Mouse (Mus musculus) MEL (cell line): Measurements from ENCODE around the gene Pgls. TPM values are rescaled to one million over a fixed set of nuclear protein-coding genes. Genes with fewer than 3 reads are reported as not detected.

Experiments
- DNase-seq: peaks from one replicate; pipeline ENCODE4 v3.0.0; 2011; ENCODE audit warnings: low read depth, low spot score
- H3K27ac ChIP-seq: 2 replicates; pipeline ENCODE4 v1.5.1; 2012; ENCODE audit warnings: low read depth, mild to moderate bottlenecking, control low read depth, low read length, moderate library complexity; ENCODE audit not compliant: control insufficient read depth
- H3K27me3 ChIP-seq, 2 experiments: fragments of 150-350 bp in 1 of 2; sonication (generic) in 1 of 2; 2 replicates each; pipeline ENCODE4 v1.6.1; 2012; ENCODE audit warnings: low read length in 2 of 2, mild to moderate bottlenecking in 2 of 2, improper control_type of control experiment in 1 of 2, moderate library complexity in 1 of 2; ENCODE audit not compliant: insufficient read depth in 2 of 2, control insufficient read depth in 1 of 2
- H3K36me3 ChIP-seq, 2 experiments: 2 replicates each; pipeline ENCODE4 v1.6.1; 2012 to 2014; ENCODE audit warnings: low read length in 2 of 2, improper control_type of control experiment in 1 of 2, inconsistent platforms in 1 of 2, mild to moderate bottlenecking in 1 of 2; ENCODE audit not compliant: insufficient read depth in 2 of 2, control insufficient read depth in 1 of 2
- H3K4me1 ChIP-seq, 2 experiments: fragments of 150-350 bp in 1 of 2; sonication (generic) in 1 of 2; 2 replicates each; pipeline ENCODE4 v1.6.1; 2012; ENCODE audit warnings: low read length in 2 of 2, improper control_type of control experiment in 1 of 2, mild to moderate bottlenecking in 1 of 2; ENCODE audit not compliant: insufficient read depth in 2 of 2, control insufficient read depth in 1 of 2
- H3K4me3 ChIP-seq, 2 experiments: fragments of 150-350 bp in 1 of 2; sonication (generic) in 1 of 2; 2 replicates each; pipeline ENCODE4 v1.5.1; 2012; ENCODE audit warnings: low read depth in 2 of 2, low read length in 2 of 2, mild to moderate bottlenecking in 2 of 2, moderate library complexity in 2 of 2, control low read depth in 1 of 2, improper control_type of control experiment in 1 of 2; ENCODE audit not compliant: control insufficient read depth in 1 of 2, insufficient read depth in 1 of 2
- H3K79me2 ChIP-seq: 2 replicates; pipeline ENCODE4 v1.6.1; 2012; ENCODE audit warnings: mild to moderate bottlenecking, low read length, moderate library complexity; ENCODE audit not compliant: control insufficient read depth, poor library complexity, insufficient read depth
- H3K9ac ChIP-seq: 2 replicates; pipeline ENCODE4 v1.6.1; 2012; ENCODE audit warnings: low read depth, mild to moderate bottlenecking, control low read depth, low read length, moderate library complexity; ENCODE audit not compliant: control insufficient read depth, poor library complexity, severe bottlenecking
- H3K9me3 ChIP-seq: fragments of 150-350 bp; sonication (generic); replicated peaks from 2 replicates; pipeline ENCODE4 v1.6.1; 2012; ENCODE audit warnings: mild to moderate bottlenecking, low read length, improper control_type of control experiment, moderate library complexity; ENCODE audit not compliant: insufficient read depth
- BHLHE40 ChIP-seq: IDR thresholded peaks from 2 replicates; pipeline ENCODE4 v1.6.1; 2012; ENCODE audit warnings: low read depth, mild to moderate bottlenecking, inconsistent platforms, low read length, improper control_type of control experiment, borderline replicate concordance
- CHD1 ChIP-seq: IDR thresholded peaks from 2 replicates; pipeline ENCODE4 v1.6.1; 2012; ENCODE audit warnings: low read depth, mild to moderate bottlenecking, inconsistent platforms, low read length, improper control_type of control experiment
- CHD2 ChIP-seq: IDR thresholded peaks from 2 replicates; pipeline ENCODE4 v1.6.1; 2011; ENCODE audit warnings: low read length, improper control_type of control experiment
- CTCF ChIP-seq, 3 experiments: IDR thresholded peaks in 2 of 3; conservative IDR thresholded peaks in 1 of 3; 2 replicates each; pipeline ENCODE4 v1.5.1; 2011 to 2012; ENCODE audit warnings: low read length in 3 of 3, low read depth in 2 of 3, mild to moderate bottlenecking in 2 of 3, improper control_type of control experiment in 1 of 3, inconsistent platforms in 1 of 3, mixed read lengths in 1 of 3, moderate library complexity in 1 of 3; ENCODE audit not compliant: control insufficient read depth in 1 of 3, insufficient read depth in 1 of 3, poor library complexity in 1 of 3, severe bottlenecking in 1 of 3
- ELF1 ChIP-seq: IDR thresholded peaks from 2 replicates; pipeline ENCODE4 v1.6.1; 2014; ENCODE audit warnings: low read depth, mild to moderate bottlenecking, inconsistent platforms, low read length, improper control_type of control experiment, moderate library complexity
- ETS1 ChIP-seq: IDR thresholded peaks from 2 replicates; pipeline ENCODE4 v1.6.1; 2012; ENCODE audit warnings: low read depth, mild to moderate bottlenecking, inconsistent platforms, low read length, improper control_type of control experiment, moderate library complexity
- GABPA ChIP-seq: IDR thresholded peaks from 2 replicates; pipeline ENCODE4 v1.6.1; 2012; ENCODE audit warnings: low read depth, mild to moderate bottlenecking, inconsistent platforms, low read length, improper control_type of control experiment, moderate library complexity
- GATA1 ChIP-seq: IDR thresholded peaks from 2 replicates; pipeline ENCODE4 v1.6.1; 2011; ENCODE audit warnings: low read depth, low read length, improper control_type of control experiment
- HCFC1 ChIP-seq: IDR thresholded peaks from 2 replicates; pipeline ENCODE4 v1.6.1; 2012; ENCODE audit warnings: low read depth, mild to moderate bottlenecking, inconsistent platforms, low read length, improper control_type of control experiment, moderate library complexity
- JUND ChIP-seq: IDR thresholded peaks from 2 replicates; pipeline ENCODE4 v1.6.1; 2011; ENCODE audit warnings: low read depth, mild to moderate bottlenecking, improper control_type of control experiment, low read length
- KAT2A ChIP-seq: conservative IDR thresholded peaks from 2 replicates; pipeline ENCODE4 v1.6.1; 2012; ENCODE audit warnings: low read depth, low read length, improper control_type of control experiment, inconsistent platforms
- MAFK ChIP-seq: IDR thresholded peaks from 2 replicates; pipeline ENCODE4 v1.6.1; 2011; ENCODE audit warnings: low read depth, mild to moderate bottlenecking, low read length, improper control_type of control experiment, borderline replicate concordance
- MAX ChIP-seq: IDR thresholded peaks from 2 replicates; pipeline ENCODE4 v1.6.1; 2011; ENCODE audit warnings: low read length, improper control_type of control experiment
- MAZ ChIP-seq: IDR thresholded peaks from 2 replicates; pipeline ENCODE4 v1.6.1; 2012; ENCODE audit warnings: low read depth, mild to moderate bottlenecking, inconsistent platforms, low read length, improper control_type of control experiment
- MEF2A ChIP-seq: IDR thresholded peaks from 2 replicates; pipeline ENCODE4 v1.6.1; 2014; ENCODE audit warnings: low read depth, mild to moderate bottlenecking, inconsistent platforms, low read length, improper control_type of control experiment; ENCODE audit not compliant: poor library complexity, insufficient replicate concordance, severe bottlenecking; ENCODE audit errors: extremely low read depth
- MXI1 ChIP-seq: IDR thresholded peaks from 2 replicates; pipeline ENCODE4 v1.6.1; 2011; ENCODE audit warnings: mild to moderate bottlenecking, low read depth, low read length, improper control_type of control experiment
- MYB ChIP-seq: IDR thresholded peaks from 2 replicates; pipeline ENCODE4 v1.6.1; 2011; ENCODE audit warnings: mild to moderate bottlenecking, low read depth, low read length, improper control_type of control experiment
- MYC ChIP-seq: IDR thresholded peaks from 2 replicates; pipeline ENCODE4 v1.6.1; 2011; ENCODE audit warnings: low read depth, mild to moderate bottlenecking, low read length, improper control_type of control experiment, moderate library complexity
- NELFE ChIP-seq: IDR thresholded peaks from 2 replicates; pipeline ENCODE4 v1.6.1; 2011; ENCODE audit warnings: low read depth, low read length, improper control_type of control experiment
- NRF1 ChIP-seq: IDR thresholded peaks from 2 replicates; pipeline ENCODE4 v1.6.1; 2014; ENCODE audit warnings: low read depth, mild to moderate bottlenecking, inconsistent platforms, low read length, improper control_type of control experiment, moderate library complexity; ENCODE audit not compliant: poor library complexity, insufficient read depth, severe bottlenecking
- POLR2A ChIP-seq, 2 experiments: IDR thresholded peaks; 2 replicates each; pipeline ENCODE4 v1.6.1; 2011 to 2012; ENCODE audit warnings: low read length in 2 of 2, mild to moderate bottlenecking in 2 of 2, control low read depth in 1 of 2, improper control_type of control experiment in 1 of 2, low read depth in 1 of 2, moderate library complexity in 1 of 2; ENCODE audit not compliant: control insufficient read depth in 1 of 2, insufficient read depth in 1 of 2, poor library complexity in 1 of 2
- RAD21 ChIP-seq: IDR thresholded peaks from 2 replicates; pipeline ENCODE4 v1.6.1; 2011; ENCODE audit warnings: mild to moderate bottlenecking, low read depth, low read length, improper control_type of control experiment
- RCOR1 ChIP-seq: IDR thresholded peaks from 2 replicates; pipeline ENCODE4 v1.6.1; 2012; ENCODE audit warnings: low read depth, mild to moderate bottlenecking, inconsistent platforms, low read length, improper control_type of control experiment
- SIN3A ChIP-seq: IDR thresholded peaks from 2 replicates; pipeline ENCODE4 v1.6.1; 2012; ENCODE audit warnings: low read length, improper control_type of control experiment, inconsistent platforms
- SMC3 ChIP-seq: IDR thresholded peaks from 2 replicates; pipeline ENCODE4 v1.6.1; 2011; ENCODE audit warnings: low read depth, low read length, improper control_type of control experiment
- TAL1 ChIP-seq: IDR thresholded peaks from 2 replicates; pipeline ENCODE4 v1.6.1; 2012; ENCODE audit warnings: mild to moderate bottlenecking, inconsistent platforms, low read length, moderate library complexity, mixed read lengths
- TBP ChIP-seq: IDR thresholded peaks from 2 replicates; pipeline ENCODE4 v1.8.0; 2011; ENCODE audit warnings: low read depth, low read length, improper control_type of control experiment
- TCF12 ChIP-seq: IDR thresholded peaks from 2 replicates; pipeline ENCODE4 v1.6.1; 2014; ENCODE audit warnings: low read depth, mild to moderate bottlenecking, inconsistent platforms, low read length, improper control_type of control experiment, moderate library complexity
- UBTF ChIP-seq: IDR thresholded peaks from 2 replicates; pipeline ENCODE4 v1.6.1; 2012; ENCODE audit warnings: low read depth, mild to moderate bottlenecking, inconsistent platforms, low read length, improper control_type of control experiment, moderate library complexity, borderline replicate concordance; ENCODE audit not compliant: insufficient read depth
- USF1 ChIP-seq: IDR thresholded peaks from 2 replicates; pipeline ENCODE4 v1.6.1; 2014; ENCODE audit warnings: low read depth, mild to moderate bottlenecking, inconsistent platforms, low read length, improper control_type of control experiment, moderate library complexity
- USF2 ChIP-seq, 2 experiments: IDR thresholded peaks; 2 replicates each; pipeline ENCODE4 v1.6.1; 2011 to 2012; ENCODE audit warnings: improper control_type of control experiment in 2 of 2, low read length in 2 of 2, borderline replicate concordance in 1 of 2, inconsistent platforms in 1 of 2, low read depth in 1 of 2, mild to moderate bottlenecking in 1 of 2; ENCODE audit not compliant: insufficient read depth in 1 of 2
- ZC3H11A ChIP-seq: IDR thresholded peaks from 2 replicates; pipeline ENCODE4 v1.6.1; 2012; ENCODE audit warnings: low read depth, mild to moderate bottlenecking, inconsistent platforms, low read length, improper control_type of control experiment
- ZKSCAN1 ChIP-seq: IDR thresholded peaks from 2 replicates; pipeline ENCODE4 v1.6.1; 2012; ENCODE audit warnings: low read depth, mild to moderate bottlenecking, inconsistent platforms, low read length, improper control_type of control experiment, moderate library complexity
- ZMIZ1 ChIP-seq: IDR thresholded peaks from 2 replicates; pipeline ENCODE4 v1.6.1; 2012; ENCODE audit warnings: low read depth, mild to moderate bottlenecking, inconsistent platforms, low read length, improper control_type of control experiment, moderate library complexity
- ZNF384 ChIP-seq: IDR thresholded peaks from 2 replicates; pipeline ENCODE4 v1.6.1; 2012; ENCODE audit warnings: low read depth, mild to moderate bottlenecking, inconsistent platforms, low read length, improper control_type of control experiment
- polyA plus RNA-seq, 2 experiments: library from polyadenylated mRNA; stranded (reverse) in 1 of 2; unstranded in 1 of 2; fragments of >175 nt in 1 of 2; fragments of >200 nt in 1 of 2; gene quantifications; 2 replicates each; pipeline versions ENCODE4 v1.2.1 to v1.2.4; 2012; ENCODE audit warnings: low replicate concordance in 2 of 2, low read depth in 1 of 2; ENCODE audit not compliant: insufficient read length in 2 of 2, insufficient read depth in 1 of 2, missing spikeins in 1 of 2
- total RNA-seq: library from RNA; depleted of rRNA; stranded (reverse); fragments of 300-350 nt; gene quantifications from 2 replicates; pipeline ENCODE4 v1.2.3, GENCODE M21; 2012

Gene Pgls
- total and polyA plus RNA-seq, 3 experiments: 225 to 257 TPM; not detected in 1

GRCm38 (mm10) chr8:71542632-71543343 lies 49.2 kb upstream of the Pgls start, which contains the start of gene Mvb12a:
Gene Mvb12a (plus strand): TSS chr8:71542922.
- peaks cover 0 to 5% of the 10 kb centered on the region in 2 experiments; a peak in 2 of 4 replicates for H3K36me3 ChIP-seq
- no peaks in the 10 kb centered on the region for H3K27me3 ChIP-seq
- H3K4me1 ChIP-seq: peaks cover 2 to 8% of the 10 kb centered on the region in 2 experiments; a peak in 2 of 4 replicates
- peak within 1 kb of the TSS; percentile 88 to 93 for H3K4me3 ChIP-seq
- 0 out of 2 replicates have a peak, but pooled peaks cover 6% of the 10 kb centered on the region for H3K79me2 ChIP-seq
- no peaks in the 10 kb centered on the region for H3K9me3 ChIP-seq
- DNase-seq: peak; percentile 99
- H3K9ac ChIP-seq: peak within 1 kb of the TSS; percentile 74
- H3K27ac ChIP-seq: no peak within 1 kb of the TSS
- TF ChIP-seq ZC3H11A (no peak), SIN3A (peak; percentile 96), BHLHE40 (no peak), SMC3 (no peak), GABPA (no peak), ETS1 (peak; percentile 52; the same call in 1 of the 2 replicates), NRF1 (peak; percentile 94), MAZ (peak; percentile 75), TCF12 (peak; percentile 43; the same call in 1 of the 2 replicates), CHD1 (no peak), USF2 (IDR thresholded peaks at IDR 0.05; ENCODE audit: borderline replicate concordance in 1 of 2, insufficient read depth in 1 of 2, low read depth in 1 of 2, low read length in 2 of 2) (no peak), ZNF384 (no peak), POLR2A (IDR thresholded peaks at IDR 0.05; ENCODE audit: control insufficient read depth in 1 of 2, insufficient read depth in 1 of 2, low read depth in 1 of 2, low read length in 2 of 2, poor library complexity in 1 of 2) (peak in 1 of 2 experiments; percentile 33; a peak in 1 of 4 replicates), MAFK (no peak), MEF2A (no peak), MYB (no peak), HCFC1 (peak; percentile 98), RAD21 (no peak), CTCF (IDR thresholded peaks at IDR 0.05 in 2 of 3, conservative IDR thresholded peaks at IDR 0.05 in 1 of 3; ENCODE audit: control insufficient read depth in 1 of 3, insufficient read depth in 1 of 3, low read depth in 2 of 3, low read length in 3 of 3, poor library complexity in 1 of 3, severe bottlenecking in 1 of 3) (peak in 1 of 3 experiments; percentile 3; a peak in 1 of 6 replicates), ZMIZ1 (no peak), TAL1 (no peak), CHD2 (peak; percentile 19; the same call in 1 of the 2 replicates), MYC (peak; percentile 60; the same call in 1 of the 2 replicates), ELF1 (peak; percentile 96), RCOR1 (peak; percentile 52; the same call in 1 of the 2 replicates), NELFE (peak; percentile 53; the same call in 1 of the 2 replicates), MXI1 (peak; percentile 76; the same call in 1 of the 2 replicates), TBP (0 out of 2 replicates have a peak, but pooled peaks have one; percentile 22), KAT2A (peak; percentile 96; the same call in 1 of the 2 replicates), UBTF (no peak), ZKSCAN1 (no peak), JUND (no peak), GATA1 (peak; percentile 56), MAX (peak; percentile 46; the same call in 1 of the 2 replicates), USF1 (peak; percentile 82)
